Mouse (Mus musculus) limb, embryonic 14.5 days (tissue): ENCODE measurements around the gene Fscn1. TPM values are rescaled to one million over a fixed set of nuclear protein-coding genes. Genes with fewer than 3 reads are reported as not detected.

ENCODE experiments used
- ATAC-seq: fragments of 200-750 bp; cut with Nextera tagmentation; 2 replicates; pipeline ENCODE4 v1.8.0; 2017; ENCODE audit warnings: low read depth, moderate number of reproducible peaks, moderate TSS enrichment; ENCODE audit not compliant: low FRiP score
- DNase-seq: peaks from one replicate; pipeline ENCODE4 v3.0.0-alpha.2; 2015; ENCODE audit warnings: low spot score
- H3K27ac ChIP-seq: fragments of 300-500 bp; sonication (generic); replicated peaks from 2 replicates; pipeline ENCODE4 v1.5.1; 2014; ENCODE audit warnings: low read depth, mild to moderate bottlenecking, low read length, moderate library complexity, mixed read lengths
- H3K27me3 ChIP-seq: fragments of 300-500 bp; sonication (generic); 2 replicates; pipeline ENCODE4 v1.6.1; 2014; ENCODE audit warnings: low read length, mixed read lengths; ENCODE audit not compliant: control insufficient read depth, insufficient read depth
- H3K36me3 ChIP-seq: fragments of 300-500 bp; sonication (generic); 2 replicates; pipeline ENCODE4 v1.6.1; 2014; ENCODE audit warnings: mild to moderate bottlenecking, low read length, moderate library complexity, mixed read lengths; ENCODE audit not compliant: control insufficient read depth, insufficient read depth
- H3K4me1 ChIP-seq: fragments of 300-500 bp; sonication (generic); 2 replicates; pipeline ENCODE4 v1.6.1; 2014; ENCODE audit warnings: antibody characterized with exemption, low read length, mixed read lengths; ENCODE audit not compliant: control insufficient read depth, insufficient read depth
- H3K4me2 ChIP-seq: fragments of 300-500 bp; sonication (generic); replicated peaks from 2 replicates; pipeline ENCODE4 v1.6.1; 2014; ENCODE audit warnings: low read depth, mild to moderate bottlenecking, low read length, moderate library complexity; ENCODE audit not compliant: severe bottlenecking
- H3K4me3 ChIP-seq: fragments of 300-500 bp; sonication (generic); replicated peaks from 2 replicates; pipeline ENCODE4 v1.5.1; 2014; ENCODE audit warnings: low read length
- H3K9ac ChIP-seq: fragments of 300-500 bp; sonication (generic); 2 replicates; pipeline ENCODE4 v1.6.1; 2014; ENCODE audit warnings: mild to moderate bottlenecking, low read depth, low read length, moderate library complexity; ENCODE audit not compliant: severe bottlenecking
- H3K9me3 ChIP-seq: fragments of 300-500 bp; sonication (generic); 2 replicates; pipeline ENCODE4 v1.6.1; 2016; ENCODE audit warnings: low read length; ENCODE audit not compliant: control insufficient read depth
- POLR2A ChIP-seq: fragments of 200-500 bp; IDR thresholded peaks from 2 replicates; pipeline ENCODE4 v1.8.0; 2012; ENCODE audit warnings: inconsistent platforms, mild to moderate bottlenecking, moderate library complexity, borderline replicate concordance; ENCODE audit not compliant: insufficient read depth, insufficient read length; ENCODE audit errors: extremely low read depth
- WGBS: fragments of 180-500 bp; shearing (Covaris S2); extraction: QIAGEN DNeasy Blood & Tissue Kit; methylation state at CpG from one replicate; pipeline ENCODE4 v1.1.7; 2014; 5-methylcytosine and 5-hydroxymethylcytosine counted together
- polyA plus RNA-seq, 2 experiments: library from polyadenylated mRNA; depleted of rRNA in 1 of 2; stranded (reverse) in 1 of 2; unstranded in 1 of 2; fragments of >200 nt; fragmentation: Nextera tagmentation in 1 of 2; extraction: Ambion mirVana in 1 of 2; gene quantifications; 2 replicates each; pipeline versions ENCODE4 v1.2.1 to v1.2.3; 2012 to 2014

The Fscn1 gene
- polyA plus RNA-seq, 2 experiments, result 356 to 395 TPM

DNA sequence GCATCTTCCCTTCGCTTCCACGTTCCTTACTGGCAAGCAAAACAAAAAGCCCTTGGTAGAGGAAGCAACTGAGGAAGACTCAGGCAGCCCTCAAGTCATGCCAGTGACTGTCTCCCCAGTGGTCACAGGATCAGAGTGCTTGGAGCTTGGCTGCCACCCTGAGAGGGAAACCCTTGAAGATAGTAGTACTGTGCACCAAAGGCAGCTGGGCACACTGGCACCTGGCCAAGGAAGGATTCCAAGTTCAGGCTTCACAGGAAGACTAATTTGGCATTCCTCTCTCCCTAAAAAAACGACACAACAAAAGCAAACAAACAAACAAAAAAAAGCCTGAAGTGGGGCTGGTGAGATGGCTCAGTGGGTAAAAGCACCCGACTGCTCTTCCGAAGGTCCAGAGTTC, 28.4 kb downstream of the Fscn1 start:
- Histone ChIP-seq H3K27me3 (no peaks in the 10 kb centered on the region), H3K4me3 (no peak overlapping the region), H3K9ac (no peak overlapping the region), H3K4me2 (no peak overlapping the region), H3K9me3 (no peaks in the 10 kb centered on the region), H3K4me1 (no peaks in the 10 kb centered on the region), H3K36me3 (peaks cover 38% of the 10 kb centered on the region), H3K27ac (no peak overlapping the region)
- no peak for ATAC-seq
- no peak for TF ChIP-seq POLR2A
- DNase-seq, result no peak
- 84% methylated on average over 5 of the region's 5 CpGs for WGBS

- H3K4me2 ChIP-seq, result no peak overlapping the region
- H3K9me3 ChIP-seq, result no peaks in the 10 kb centered on the region
- no peak overlapping the region for H3K27ac ChIP-seq
- H3K4me1 ChIP-seq, result no peaks in the 10 kb centered on the region
- peaks cover 40% of the 10 kb centered on the region for H3K36me3 ChIP-seq
- DNase-seq, result no peak
- H3K9ac ChIP-seq, result no peak overlapping the region
- H3K4me3 ChIP-seq, result no peak overlapping the region
- no peak for ATAC-seq
- WGBS, result 78% methylated on average over 3 of the region's 3 CpGs
- H3K27me3 ChIP-seq, result no peaks in the 10 kb centered on the region
- TF ChIP-seq POLR2A, result no peak
Observed at GRCm38 (mm10) chr5:142989167-142989566, 29.0 kb downstream of the Fscn1 start.

DNA sequence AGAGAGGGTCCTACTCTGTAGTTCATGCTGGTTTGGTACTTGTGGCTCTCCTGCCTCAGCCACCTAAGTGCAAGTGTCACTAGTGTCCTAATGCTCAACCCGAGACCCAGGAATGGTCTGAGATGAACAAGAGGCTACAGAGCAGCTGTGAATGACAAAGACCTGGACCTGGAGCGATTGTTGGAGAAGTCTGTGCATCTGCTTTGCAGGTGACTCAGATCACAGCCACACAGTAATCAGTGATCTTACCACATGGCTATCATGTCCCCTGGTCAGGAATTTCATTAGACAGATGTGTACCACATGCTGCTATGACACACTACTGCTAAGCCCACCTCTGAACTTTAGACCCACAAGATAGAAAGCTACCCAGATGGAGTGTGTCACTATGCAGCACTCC, 34.6 kb downstream of the Fscn1 start:
- Histone ChIP-seq H3K4me1 (peaks cover 2% of the 10 kb centered on the region), H3K27me3 (no peaks in the 10 kb centered on the region), H3K27ac (no peak overlapping the region), H3K4me2 (no peak overlapping the region), H3K9me3 (no peaks in the 10 kb centered on the region), H3K36me3 (peaks cover 49% of the 10 kb centered on the region), H3K9ac (no peak overlapping the region), H3K4me3 (no peak overlapping the region)
- ATAC-seq (no peak), DNase-seq (no peak)
- WGBS, result 82% methylated on average over 2 of the region's 2 CpGs
- TF ChIP-seq POLR2A, result no peak

DNA sequence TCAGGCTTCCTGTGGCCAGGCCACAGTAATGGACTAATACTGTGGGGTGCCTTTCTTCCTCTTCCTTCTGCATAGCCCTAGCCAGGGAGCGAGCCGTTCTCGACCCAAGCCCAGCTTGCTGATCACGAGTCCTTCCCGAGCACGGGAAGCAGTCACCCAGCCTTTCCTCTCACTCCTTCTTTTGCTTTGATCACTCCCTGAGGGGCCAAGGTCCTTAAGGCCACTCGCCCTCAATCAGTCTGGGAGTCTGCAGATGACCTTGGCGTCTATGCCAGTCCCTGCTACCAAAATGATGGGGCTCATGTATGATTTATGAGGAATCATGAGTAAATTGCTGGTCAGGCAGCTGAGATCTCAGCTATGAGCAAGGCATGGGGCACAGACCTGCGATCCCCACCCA, 37.4 kb downstream of the Fscn1 start:
- ATAC-seq (no peak), DNase-seq (no peak)
- WGBS, result 66% methylated on average over 9 of the region's 9 CpGs
- Histone ChIP-seq H3K9me3 (no peaks in the 10 kb centered on the region), H3K4me2 (no peak overlapping the region), H3K27ac (no peak overlapping the region), H3K4me1 (peaks cover 26% of the 10 kb centered on the region), H3K4me3 (no peak overlapping the region), H3K9ac (no peak overlapping the region), H3K27me3 (no peaks in the 10 kb centered on the region), H3K36me3 (peaks cover 23% of the 10 kb centered on the region)
- TF ChIP-seq POLR2A, result no peak

- no peak for TF ChIP-seq POLR2A
- H3K36me3 ChIP-seq, result peaks cover 16% of the 10 kb centered on the region
- no peak overlapping the region for H3K9ac ChIP-seq
- H3K4me1 ChIP-seq, result peaks cover 26% of the 10 kb centered on the region
- DNase-seq (no peak), ATAC-seq (no peak)
- no peak overlapping the region for H3K27ac ChIP-seq
- H3K4me2 ChIP-seq, result no peak overlapping the region
- 42% methylated on average over 2 of the region's 2 CpGs for WGBS
- H3K27me3 ChIP-seq, result no peaks in the 10 kb centered on the region
- H3K9me3 ChIP-seq, result no peaks in the 10 kb centered on the region
- no peak overlapping the region for H3K4me3 ChIP-seq
Observed at GRCm38 (mm10) chr5:142998171-142998570, 38.0 kb downstream of the Fscn1 start.

GRCm38 (mm10) chr5:143000091-143000490, 39.9 kb downstream of the Fscn1 start:
- Histone ChIP-seq H3K4me2 (peak overlapping the region; percentile 38), H3K4me1 (peaks cover 26% of the 10 kb centered on the region), H3K9me3 (no peaks in the 10 kb centered on the region), H3K4me3 (peak overlapping the region; percentile 17; the same call in 1 of the 2 replicates), H3K27ac (peak overlapping the region; percentile 91), H3K9ac (peak overlapping the region; percentile 21; the same call in 1 of the 2 replicates), H3K36me3 (peaks cover 11% of the 10 kb centered on the region; the same call in 1 of the 2 replicates), H3K27me3 (no peaks in the 10 kb centered on the region)
- no peak for TF ChIP-seq POLR2A
- 27% methylated on average over 4 of the region's 4 CpGs for WGBS
- no peak for DNase-seq
- ATAC-seq, result no peak
